Mouse (Mus musculus): ENCODE measurements around the gene AI661453. TPM values are rescaled to one million over a fixed set of nuclear protein-coding genes. Genes with fewer than 3 reads are reported as not detected.

The AI661453 gene
- polyA plus RNA-seq, 2 experiments from 2014 or later = not detected

DNA sequence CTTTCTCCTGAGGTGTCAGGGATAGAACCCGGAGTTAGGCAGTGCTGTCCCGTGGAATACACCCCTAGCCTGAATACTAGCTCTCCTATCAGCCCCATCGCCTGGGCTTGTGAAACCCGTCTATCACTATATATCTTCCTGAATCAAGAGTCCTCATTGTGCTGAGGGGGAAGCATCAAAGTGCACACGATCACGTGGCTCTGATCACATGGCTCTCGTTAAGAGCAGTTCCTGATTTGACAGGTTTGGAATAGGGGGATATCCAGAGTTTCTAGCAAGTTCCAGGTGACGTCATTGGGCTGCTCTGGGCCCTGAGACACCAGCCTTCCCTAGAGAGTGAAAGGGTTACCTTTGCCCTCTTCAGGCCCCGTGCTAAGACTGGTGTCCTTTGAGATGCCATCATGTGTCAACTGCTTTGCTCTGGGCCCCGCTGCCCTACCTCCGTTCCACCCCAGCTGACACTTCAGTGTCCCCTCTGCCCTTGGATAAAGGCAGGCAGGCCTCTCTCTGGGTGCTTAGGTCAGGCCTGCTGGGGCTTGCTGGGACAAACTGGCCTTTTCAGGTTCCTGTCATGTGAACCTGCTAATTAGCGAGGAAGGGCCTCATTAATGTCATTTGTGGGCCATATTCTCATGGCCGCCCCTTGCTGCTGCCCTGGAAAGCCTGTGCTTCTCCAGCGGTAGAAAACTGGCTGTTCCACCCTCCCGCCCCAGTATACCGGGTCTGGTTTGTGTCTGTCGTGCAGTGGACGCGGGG, 5.1 kb downstream of the AI661453 start:
- ATAC-seq = no peak

DNA sequence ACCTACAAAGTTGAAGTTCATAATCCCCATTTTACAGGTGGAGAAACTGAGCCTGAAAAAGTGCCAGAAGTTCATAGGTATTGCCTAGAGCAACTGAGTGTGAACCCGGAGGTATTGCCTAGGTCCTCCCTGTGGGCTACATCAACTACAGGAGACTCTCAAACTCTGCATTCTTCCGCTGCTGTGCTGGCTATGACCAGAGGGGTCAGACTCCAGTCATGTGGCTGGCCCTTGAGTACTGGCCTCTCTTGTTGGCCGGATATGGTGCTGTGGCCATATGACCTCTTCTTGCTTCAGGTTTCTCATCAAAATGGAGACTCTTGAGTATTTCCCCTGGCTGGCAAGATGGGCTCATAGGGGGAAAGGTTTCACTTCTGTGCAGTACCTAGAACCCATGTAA, 5.9 kb downstream of the AI661453 start:
- ATAC-seq = no peak

DNA sequence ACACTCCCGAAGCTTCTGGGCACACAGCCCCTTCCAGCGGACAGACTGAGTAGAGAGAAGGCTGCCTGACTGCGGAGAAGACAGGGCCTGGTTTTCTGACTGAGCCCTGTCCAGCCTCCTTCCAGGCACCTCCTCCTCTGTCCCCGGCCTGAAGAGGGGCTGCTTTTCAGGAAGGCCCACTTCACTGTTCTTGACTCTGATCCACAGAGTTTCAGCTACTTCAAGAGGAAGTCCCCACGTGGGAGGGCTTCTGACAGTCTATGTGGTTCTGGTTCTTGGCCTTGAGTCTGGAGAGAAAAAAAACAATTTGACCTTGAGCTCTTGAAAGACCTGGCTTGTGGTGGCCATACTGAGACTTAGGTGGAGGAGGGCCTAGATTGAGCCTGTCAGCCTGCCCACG, 7.7 kb downstream of the AI661453 start:
- no peak for ATAC-seq

DNA sequence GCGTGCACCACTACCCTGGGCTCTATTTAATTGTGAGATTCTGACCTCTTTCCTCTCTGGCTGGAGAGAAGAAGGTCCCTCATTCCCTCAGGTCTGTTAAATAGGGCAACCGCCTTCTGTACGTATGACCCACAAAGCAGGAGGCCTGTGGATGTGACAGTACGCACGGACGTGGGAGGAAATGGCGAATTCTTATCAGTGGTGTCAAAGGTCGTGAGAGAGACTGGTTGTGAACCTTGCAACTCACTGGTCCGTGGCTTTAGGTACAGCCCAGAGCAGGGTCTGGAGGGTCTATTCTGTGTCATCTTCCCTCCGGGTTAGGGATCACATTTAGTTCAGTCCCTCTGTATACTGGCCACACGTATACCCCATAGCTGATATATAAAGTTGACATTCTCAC, 9.1 kb downstream of the AI661453 start:
- ATAC-seq = no peak

DNA sequence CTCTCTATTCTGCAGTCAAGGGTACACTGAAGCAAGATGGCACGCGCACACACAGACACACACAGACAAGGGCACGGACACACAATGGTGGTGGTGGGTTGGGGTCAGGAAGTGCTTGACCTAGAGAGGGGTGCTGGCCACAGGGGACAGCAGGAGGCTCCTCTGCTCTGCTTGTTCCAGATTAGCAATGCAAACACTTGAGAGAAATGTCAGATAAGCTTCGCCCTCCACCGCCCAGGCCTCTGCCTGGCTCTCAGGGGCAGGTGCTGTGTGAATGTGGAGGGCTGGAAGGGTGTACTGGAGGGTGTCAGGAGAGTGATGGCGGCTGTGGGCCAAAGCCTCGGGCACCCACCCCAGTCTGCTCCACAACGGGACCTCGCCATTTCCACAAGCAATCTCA, 9.6 kb downstream of the AI661453 start:
- no peak for ATAC-seq

DNA sequence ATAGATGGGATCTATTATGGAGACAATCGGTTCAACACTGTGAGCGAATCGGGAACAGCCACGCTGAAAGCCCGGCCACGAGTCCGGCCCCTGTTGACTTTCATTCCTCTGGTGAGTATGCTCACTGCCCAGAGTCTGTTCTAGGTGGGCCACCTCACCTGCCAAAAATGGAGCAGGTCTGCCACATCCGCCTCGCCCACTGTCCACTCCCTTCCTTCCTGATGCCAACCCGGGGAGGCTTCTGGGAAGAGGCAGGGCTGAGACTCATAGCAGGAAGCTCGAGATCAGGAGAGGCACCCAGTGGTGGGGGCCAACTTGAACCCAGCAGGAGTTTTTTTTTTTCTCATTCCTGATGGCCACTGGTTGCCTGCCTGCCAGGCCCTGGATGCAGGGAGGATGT, 10.1 kb downstream of the AI661453 start:
- no peak for ATAC-seq

DNA sequence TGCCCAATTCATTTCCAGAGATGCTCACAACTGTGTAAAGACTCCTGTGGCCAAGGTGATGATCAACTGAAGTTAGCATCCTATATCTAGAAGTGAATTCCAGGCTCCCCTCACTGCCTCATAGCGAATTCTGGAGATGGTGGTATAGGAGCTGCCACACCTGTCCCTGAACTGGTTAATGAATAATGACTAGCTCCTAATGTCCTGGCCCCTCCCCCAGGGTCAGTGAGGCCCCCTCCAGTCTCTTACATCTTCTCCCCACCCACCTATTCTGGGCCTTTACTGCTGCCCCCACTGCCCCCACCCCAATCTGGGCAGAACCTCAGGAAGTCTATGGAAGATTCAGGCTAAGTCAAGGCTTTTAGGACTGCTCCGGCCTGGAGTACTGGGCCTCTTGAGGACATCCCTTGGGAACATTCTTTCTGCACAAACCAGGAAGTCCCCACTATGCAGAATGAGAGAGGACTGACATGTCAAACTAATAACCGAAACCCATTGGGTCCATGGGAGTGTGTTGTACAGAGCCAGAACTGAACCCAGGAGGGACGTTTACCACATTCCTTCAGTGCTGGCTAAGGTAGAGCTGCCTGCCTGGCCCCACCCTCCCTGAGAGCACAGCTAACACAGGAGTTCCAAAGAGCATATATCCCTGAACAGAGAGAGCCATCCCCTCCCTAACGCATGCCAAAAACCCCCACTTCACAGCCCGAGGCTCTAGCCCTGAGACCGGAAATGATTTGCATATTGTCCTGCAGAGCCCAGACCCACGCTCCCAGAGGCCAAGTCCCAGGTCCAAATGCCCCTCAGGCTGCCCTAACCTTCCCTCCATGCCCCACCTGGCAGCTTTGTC, 12.3 kb downstream of the AI661453 start:
- no peak for ATAC-seq

DNA sequence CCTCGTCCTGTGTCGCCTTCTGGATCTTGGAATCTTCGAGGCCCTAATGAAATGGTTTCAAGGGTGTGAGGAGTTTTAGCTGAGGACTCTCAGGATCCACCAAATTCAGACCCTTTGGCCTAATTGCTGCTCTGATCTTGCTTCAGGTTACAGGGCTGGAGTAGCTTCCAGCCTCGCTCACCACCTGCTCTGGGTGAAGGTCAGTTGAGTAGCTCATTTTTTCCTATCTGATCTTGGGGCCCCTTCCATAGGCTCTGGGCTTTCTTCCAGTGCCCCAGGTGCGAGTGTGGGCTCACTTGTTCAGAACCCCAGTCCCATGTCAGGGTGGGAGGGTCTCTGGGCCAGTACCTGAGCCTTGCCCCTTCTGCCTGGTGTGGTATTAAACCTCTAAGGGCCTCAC, 13.0 kb downstream of the AI661453 start:
- no peak for ATAC-seq

DNA sequence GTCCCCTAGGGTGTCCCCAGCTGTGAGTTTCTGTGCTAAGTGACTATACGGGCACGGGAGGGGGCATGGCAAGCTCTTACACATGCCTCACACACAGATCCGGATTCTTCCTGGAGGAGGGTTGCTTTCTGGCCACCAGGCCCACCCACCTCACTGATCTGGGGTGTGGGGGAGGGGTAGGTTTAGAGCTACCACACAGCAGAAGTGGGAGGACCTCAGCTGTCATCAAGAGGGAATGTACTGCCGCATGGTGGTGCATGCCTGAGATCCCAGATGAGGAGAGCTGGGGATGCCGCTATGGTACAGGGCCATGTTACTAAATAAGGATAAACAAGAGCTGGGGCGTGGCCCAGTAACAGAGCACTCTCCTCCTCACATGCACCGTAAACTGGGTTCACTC, 13.8 kb downstream of the AI661453 start:
- no peak for ATAC-seq

DNA sequence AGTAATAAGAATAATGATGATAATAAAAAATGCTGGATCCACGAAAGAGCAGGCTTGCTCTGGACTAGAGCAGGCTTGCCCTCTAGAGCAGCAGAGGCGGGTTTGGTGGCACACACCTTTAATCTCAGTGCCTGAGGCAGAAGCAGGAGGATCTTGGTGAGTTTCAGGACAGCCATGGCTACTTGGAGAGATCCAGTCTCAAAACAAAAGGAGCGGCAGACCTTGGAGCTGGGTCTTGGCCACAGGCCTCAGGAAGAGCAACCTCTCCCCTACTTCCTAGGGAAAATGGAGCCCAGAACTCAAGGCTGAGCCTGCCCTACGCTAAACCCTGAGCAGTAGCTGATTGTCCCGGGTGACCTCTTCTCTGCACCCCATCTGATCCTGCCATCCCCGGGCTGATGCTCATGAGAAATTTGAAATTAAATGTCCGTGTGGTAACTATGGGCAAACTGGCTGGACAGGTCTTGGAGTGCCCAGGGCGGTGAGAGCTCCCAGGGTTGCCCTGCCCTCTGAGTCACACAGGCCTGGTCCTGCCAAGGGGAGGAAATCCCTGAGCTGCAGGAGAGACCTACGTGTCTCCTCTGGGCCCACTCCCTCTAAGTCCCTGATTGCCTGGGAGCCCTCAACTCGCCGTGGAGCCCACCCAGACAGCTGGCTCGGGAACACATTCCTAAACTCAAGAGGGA, 14.6 kb downstream of the AI661453 start:
- no peak for ATAC-seq

DNA sequence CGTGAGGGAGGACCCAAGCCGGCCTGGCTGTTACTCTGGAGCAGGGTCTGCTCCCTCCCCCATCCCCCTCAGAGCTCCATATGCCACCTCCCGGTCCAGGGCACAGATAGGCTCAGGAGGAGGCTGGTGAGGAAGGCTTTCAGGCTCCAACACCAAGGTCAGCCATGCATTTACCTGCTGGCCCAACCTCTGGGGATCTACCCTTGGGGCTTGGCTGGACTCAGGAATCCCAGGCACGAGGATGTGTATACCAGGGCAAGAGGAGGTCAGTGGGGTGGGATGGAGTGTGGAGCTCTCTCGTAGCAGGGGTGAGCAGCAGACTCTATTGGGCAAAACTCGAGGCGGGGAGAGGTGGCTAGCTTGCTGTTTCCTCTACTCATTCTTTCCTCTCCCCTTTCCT, 16.5 kb downstream of the AI661453 start:
- no peak for ATAC-seq

DNA sequence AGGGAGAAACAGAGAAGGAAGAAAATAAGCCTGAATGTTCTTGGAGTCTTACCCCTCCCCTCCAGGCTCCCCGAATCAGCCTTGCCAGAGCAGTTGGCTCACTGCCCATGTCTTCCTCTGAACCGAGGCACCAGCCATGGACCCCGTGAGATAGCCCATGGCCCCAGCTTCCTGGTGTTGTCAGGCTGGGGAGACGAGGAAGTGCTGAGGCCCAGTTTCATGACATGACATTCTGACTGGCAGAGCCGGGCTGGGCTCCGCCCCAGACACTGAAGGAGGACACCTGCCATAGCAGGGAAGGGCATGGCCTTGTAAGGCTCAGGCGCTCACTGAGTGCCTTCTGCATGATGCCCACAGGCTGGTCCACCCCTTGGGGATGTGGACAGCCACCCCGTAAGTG, 18.3 kb downstream of the AI661453 start:
- ATAC-seq = no peak

DNA sequence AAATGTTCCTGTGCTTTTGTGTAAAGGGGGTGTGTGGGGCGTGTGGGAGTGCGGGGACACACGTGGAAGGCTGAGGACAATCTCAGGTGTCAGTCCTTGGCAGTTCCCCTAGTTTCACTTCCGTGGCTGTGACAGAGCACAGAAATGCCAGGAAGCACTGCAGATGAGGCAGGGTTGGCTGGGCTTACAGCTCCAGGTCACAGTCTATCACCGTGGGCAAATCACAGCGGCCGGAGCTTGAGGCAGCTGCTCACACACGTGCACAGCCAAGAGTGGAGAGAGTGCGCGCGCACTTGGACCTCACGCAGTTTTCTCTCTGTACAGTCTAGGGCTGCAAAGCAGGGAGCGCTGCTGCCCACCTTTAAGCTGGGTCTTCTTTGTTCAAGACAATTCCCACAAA, 21.9 kb downstream of the AI661453 start:
- no peak for ATAC-seq

DNA sequence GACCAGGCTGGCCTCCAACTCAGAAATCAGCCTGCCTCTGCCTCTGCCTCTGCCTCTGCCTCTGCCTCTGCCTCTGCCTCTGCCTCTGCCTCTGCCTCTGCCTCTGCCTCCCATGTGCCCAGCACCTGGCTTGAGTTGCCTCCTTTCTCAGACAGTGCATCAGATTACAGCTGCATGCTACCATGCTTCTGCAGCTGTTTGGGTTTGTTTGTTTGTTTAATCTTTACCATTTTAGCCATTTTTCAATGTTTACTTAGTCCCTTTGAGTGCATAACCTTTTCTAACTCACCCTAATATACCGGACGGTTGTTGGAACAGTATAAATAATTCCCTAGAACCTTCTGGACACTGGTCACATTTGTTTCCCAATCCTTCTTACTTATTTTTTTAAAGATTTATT, 22.5 kb downstream of the AI661453 start:
- no peak for ATAC-seq

DNA sequence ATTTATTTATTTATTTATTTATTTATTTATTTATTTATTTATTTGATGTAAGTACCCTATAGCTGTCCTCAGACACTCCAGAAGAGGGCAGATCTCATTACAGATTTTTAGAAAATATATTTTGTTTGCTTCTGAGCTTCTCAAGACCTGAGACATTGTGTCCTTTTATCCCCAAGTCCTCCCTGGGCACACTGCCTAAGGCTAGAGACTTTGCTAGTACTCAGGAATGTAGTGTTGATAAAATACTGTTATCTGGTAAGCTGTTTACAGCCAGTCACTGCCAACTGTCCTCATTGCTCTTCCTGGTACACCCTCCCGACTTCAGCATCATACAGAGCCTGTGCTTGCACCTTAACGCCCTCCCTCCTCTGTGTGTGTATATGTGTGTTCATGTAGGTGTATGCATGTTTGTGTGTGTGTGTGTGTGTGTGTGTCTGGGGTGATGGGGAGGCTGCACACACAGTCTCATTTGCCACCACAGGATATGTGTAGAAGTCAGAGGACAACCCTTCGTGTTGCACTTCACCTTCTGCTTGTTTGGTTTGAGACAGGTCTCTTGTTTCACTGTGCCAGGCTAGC, 23.0 kb downstream of the AI661453 start:
- ATAC-seq = no peak

DNA sequence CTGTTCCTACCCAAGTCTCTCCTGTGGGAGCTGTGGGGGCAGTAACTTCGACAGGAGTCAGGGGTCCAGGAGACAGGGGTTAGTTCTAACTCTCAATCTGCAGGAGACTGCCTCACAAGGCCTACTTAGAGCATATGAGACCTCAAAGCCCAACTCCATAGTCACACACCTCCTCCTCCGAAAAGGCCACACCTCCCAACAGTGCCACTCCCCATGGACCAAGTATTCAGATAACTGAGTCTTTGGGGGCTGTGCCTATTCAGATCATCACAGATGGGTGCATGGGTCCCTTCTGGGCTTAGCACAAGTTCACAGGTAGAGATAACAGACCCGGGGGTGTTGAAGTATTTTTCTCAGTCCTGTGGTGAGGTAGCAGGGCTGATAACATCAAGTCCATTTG, 25.3 kb downstream of the AI661453 start:
- ATAC-seq = no peak

DNA sequence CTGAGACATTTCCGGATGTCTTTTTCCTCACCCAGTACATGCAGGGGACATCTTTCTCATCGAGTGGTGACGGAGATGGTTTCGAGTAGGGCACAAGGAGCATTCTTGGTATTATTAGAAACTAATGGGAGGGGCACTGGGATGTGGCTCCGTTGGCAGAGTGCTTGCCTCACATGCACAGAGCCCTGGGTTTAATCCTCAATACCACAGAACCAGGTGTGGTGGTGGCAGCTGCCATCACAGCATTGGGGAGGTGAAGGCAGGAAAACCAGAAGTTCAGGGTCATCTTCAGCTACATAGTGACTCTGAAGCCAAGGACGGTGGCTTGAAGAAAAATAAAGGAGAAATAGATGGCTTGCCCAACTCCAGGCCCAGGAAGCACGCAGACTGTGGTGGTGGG, 25.8 kb downstream of the AI661453 start:
- no peak for ATAC-seq

DNA sequence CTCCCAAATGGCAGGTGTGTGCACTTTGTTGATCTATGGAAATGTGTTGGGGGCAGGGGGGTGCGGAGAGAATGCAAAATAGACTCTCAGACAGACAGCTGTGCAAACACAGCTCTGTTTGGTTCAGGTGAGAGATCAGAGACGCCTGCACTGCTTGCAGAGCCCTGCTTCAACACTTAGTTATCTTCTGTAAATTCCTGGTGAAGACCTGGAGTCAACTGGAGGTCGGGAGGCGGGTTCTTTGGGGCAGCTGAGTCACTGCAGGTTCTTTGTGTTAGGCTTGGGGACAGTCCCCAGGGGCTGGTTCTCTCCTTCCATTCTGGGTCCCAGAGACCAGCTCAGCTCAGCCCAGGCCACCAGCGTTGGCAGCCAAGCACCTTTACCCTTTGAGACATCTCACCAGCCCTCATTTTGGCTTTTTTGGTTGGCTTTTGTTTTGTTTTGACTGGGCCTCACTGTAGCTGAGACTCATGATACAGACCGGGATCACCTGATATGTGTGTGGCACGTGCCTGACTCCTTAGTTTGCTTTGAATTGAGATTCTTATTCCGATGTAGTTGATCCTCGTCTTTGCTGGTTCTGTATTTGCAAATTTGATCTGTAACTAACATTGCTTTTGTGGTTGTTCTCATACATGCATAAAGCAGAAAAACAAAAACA, 26.4 kb downstream of the AI661453 start:
- no peak for ATAC-seq

DNA sequence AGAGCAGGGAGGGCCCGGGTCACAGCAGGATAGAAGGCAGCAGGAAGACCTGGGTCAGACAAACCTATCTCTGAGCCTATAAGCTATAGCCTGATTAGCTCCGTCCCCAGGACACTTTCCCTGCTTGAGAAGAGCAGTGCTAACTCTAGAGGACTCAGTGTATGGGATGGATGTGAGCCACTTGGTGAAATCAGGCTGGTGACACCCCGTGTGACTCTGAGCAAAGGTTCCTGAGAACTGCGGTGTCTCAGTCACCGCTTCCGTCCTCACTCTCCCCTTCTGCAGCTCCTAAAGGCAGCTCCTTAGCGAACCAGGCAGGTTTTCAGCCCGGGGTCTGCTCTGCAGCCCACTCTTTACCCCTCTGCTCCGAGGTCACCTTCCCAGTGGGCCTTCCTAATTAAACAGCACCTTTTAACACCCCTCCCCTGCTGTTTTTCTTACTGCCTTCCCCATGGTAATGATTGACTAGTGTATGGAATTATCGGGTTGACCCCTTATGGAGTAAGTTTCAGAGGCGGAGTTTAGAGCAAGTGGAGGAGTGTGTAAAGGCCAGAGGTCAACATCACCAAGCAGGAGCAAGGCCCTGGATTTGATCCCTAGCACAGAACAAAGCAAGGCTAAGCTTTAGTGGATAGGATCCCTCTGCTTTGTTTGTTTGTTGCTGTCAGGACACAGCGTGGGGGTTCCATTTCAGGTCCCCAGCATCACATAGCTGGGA, 28.0 kb downstream of the AI661453 start:
- no peak for ATAC-seq

DNA sequence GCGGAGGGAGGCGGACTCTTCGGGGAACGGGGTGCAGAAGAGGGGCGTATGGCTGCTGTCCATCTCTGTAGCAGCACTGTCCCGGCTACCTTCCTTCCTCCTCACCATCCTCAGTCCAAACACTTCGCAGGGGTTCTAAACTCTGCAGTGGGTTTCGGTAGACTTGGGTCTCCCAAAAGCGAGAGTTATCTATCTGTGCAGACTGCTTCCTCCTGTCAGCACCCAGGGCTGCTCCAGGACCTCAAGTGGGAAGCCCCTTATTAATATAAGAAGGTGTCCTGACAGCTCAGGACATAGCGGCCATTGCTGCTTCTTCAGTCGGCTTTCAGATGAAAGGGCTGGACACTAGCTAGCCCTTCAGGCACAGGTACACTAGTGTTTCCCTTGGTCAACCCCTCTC, 28.6 kb downstream of the AI661453 start:
- no peak for ATAC-seq

DNA sequence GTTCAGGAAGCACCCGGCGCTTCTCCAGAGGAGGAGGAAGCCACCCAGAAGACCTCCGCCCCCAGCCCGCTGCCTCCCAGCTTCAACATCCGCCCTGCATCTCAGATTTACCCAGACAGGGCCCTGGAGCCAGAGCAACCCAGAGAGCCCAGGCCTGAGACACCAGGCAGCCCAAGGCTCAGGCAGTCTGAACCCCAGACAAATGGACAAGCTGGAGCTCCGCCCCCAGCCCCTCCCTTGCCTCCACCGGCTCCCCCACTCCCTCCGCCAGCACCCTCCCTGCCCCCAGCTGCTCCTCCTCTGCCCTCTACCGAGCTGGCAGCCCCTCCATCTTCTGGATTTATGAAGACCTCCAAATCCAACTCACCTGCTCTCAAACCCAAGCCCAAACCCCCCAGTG, 29.9 kb downstream of the AI661453 start:
- no peak for ATAC-seq

DNA sequence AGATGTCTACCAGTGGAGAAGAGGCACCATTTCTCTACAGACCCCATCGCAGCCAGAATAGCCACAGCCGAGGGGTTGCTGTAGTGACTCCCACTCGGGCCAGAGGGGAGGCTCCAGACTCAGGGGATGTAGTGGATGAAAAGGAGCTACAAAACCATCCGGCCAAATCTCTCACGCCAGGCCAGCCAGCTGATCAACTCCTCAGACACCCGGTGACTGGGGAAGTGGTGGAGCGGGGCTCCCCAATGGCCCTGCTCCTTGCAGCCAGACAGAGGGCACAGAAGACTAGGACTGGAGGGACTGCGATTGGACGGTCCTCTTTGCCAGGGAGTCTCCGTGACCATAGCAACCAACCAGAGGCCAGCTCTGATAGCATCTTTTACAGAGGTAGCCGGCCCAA, 31.2 kb downstream of the AI661453 start:
- ATAC-seq = no peak
